Mouse (Mus musculus) limb, embryonic 11.5 days (tissue): ENCODE data around the gene Diaph3. TPM values are rescaled to one million over a fixed set of nuclear protein-coding genes. Genes with fewer than 3 reads are reported as not detected.

Source experiments
- ATAC-seq: fragments of 200-750 bp; cut with Nextera tagmentation; 2 replicates; pipeline ENCODE4 v1.8.0; 2017; ENCODE audit warnings: low read depth; ENCODE audit not compliant: insufficient number of reproducible peaks, low FRiP score, low TSS enrichment
- DNase-seq: peaks from one replicate; pipeline ENCODE4 v3.0.0-alpha.2; 2015; ENCODE audit warnings: low spot score
- H3K27ac ChIP-seq: fragments of 300-500 bp; sonication (generic); replicated peaks from 2 replicates; pipeline ENCODE4 v1.5.1; 2014; ENCODE audit warnings: low read depth, mild to moderate bottlenecking, low read length
- H3K27me3 ChIP-seq: fragments of 300-500 bp; sonication (generic); 2 replicates; pipeline ENCODE4 v1.6.1; 2014; ENCODE audit warnings: mild to moderate bottlenecking, low read length, mixed read lengths; ENCODE audit not compliant: control insufficient read depth, insufficient read depth
- H3K36me3 ChIP-seq: fragments of 300-500 bp; sonication (generic); 2 replicates; pipeline ENCODE4 v1.6.1; 2014; ENCODE audit warnings: mild to moderate bottlenecking, low read length, moderate library complexity, mixed read lengths; ENCODE audit not compliant: control insufficient read depth, insufficient read depth
- H3K4me1 ChIP-seq: fragments of 300-500 bp; sonication (generic); 2 replicates; pipeline ENCODE4 v1.6.1; 2014; ENCODE audit warnings: low read length, mixed read lengths; ENCODE audit not compliant: control insufficient read depth, insufficient read depth
- H3K4me2 ChIP-seq: fragments of 300-500 bp; sonication (generic); 2 replicates; pipeline ENCODE4 v1.6.1; 2014; ENCODE audit warnings: low read depth, mild to moderate bottlenecking, moderate library complexity; ENCODE audit not compliant: severe bottlenecking
- H3K4me3 ChIP-seq: fragments of 300-500 bp; sonication (generic); 2 replicates; pipeline ENCODE4 v1.5.1; 2014; ENCODE audit warnings: low read depth, low read length
- H3K9ac ChIP-seq: fragments of 300-500 bp; sonication (generic); 2 replicates; pipeline ENCODE4 v1.6.1; 2014; ENCODE audit warnings: mild to moderate bottlenecking, low read length
- H3K9me3 ChIP-seq: fragments of 300-500 bp; sonication (generic); 2 replicates; pipeline ENCODE4 v1.6.1; 2016; ENCODE audit warnings: low read length; ENCODE audit not compliant: control insufficient read depth
- WGBS: fragments of 180-500 bp; shearing (Covaris S2); extraction: QIAGEN DNeasy Blood & Tissue Kit; methylation state at CpG from one replicate; pipeline ENCODE4 v1.1.7; 2014; 5-methylcytosine and 5-hydroxymethylcytosine counted together
- polyA plus RNA-seq: library from polyadenylated mRNA; unstranded; fragments of >200 nt; fragmentation: Nextera tagmentation; extraction: Ambion mirVana; gene quantifications from 2 replicates; pipeline ENCODE4 v1.2.1, GENCODE M21; 2014

Diaph3 gene
- polyA plus RNA-seq: 12.6 and 13.8 TPM in 2 replicates

DNA sequence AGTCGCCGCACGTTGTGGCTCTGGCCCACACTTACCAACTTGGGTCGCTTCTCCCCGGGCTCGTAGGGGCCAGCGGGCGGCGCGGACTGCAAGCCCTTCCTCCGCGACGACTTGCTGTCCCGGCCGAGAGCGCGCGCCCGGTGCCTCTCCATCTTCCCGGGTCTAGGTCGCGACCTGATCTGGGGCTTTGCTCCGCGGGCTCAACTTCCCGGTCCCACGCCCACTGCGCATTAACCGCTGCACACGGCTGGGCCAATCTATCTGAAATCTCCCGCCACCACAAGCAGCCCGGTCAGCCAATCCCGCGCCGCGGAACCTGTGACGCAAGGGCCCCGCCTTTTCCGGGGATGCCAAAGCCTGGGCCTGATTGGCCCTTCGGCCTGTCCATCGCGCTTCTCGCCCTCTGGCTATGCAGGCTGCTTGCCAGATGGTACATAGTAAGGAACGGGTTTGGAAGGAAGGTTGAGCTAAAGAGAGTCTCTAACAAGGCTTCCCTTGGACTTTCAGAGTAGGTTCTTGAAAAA is at the start of gene Diaph3:
Gene Diaph3, minus strand, starts transcription at position 273 of the 524 bp plus-strand sequence.
- peak within 1 kb of the TSS; percentile 66 for H3K4me2 ChIP-seq
- H3K27ac ChIP-seq: no peak within 1 kb of the TSS
- under 1% methylated on average over 43 of the region's 43 CpGs for WGBS
- no peaks in the 10 kb centered on the region for H3K36me3 ChIP-seq
- H3K9ac ChIP-seq: peak within 1 kb of the TSS; percentile 72
- H3K4me3 ChIP-seq: peak within 1 kb of the TSS; percentile 56
- ATAC-seq (peak; percentile 100), DNase-seq (peak; percentile 99)
- no peaks in the 10 kb centered on the region for H3K27me3 ChIP-seq
- H3K9me3 ChIP-seq: no peaks in the 10 kb centered on the region
- no peaks in the 10 kb centered on the region for H3K4me1 ChIP-seq

DNA sequence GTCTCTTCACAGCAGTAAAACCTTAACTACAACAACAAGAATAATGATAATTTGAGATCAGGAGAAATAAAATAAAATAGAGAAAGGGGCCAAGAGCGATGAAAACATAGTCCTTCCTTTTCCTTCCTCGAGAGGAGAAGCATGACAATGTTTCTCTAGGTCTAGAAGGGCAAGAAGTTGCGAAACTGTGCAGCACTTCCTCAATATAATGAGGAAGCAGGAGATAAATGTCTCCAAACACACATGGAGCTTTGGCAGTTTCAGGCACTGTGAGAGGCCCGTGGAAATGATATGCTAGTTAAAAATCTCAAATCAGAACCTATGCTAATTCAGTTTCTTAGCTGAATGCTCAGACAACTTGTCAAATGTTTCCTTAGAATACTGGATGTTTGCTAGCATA is 49.6 kb upstream of the Diaph3 start:
- no peaks in the 10 kb centered on the region for H3K9me3 ChIP-seq
- H3K4me1 ChIP-seq: no peaks in the 10 kb centered on the region
- H3K4me2 ChIP-seq: no peak overlapping the region
- no peak overlapping the region for H3K4me3 ChIP-seq
- WGBS: 79% methylated on average over 4 of the region's 4 CpGs
- H3K9ac ChIP-seq: no peak overlapping the region
- H3K27ac ChIP-seq: no peak overlapping the region
- H3K36me3 ChIP-seq: no peaks in the 10 kb centered on the region
- DNase-seq: no peak
- no peak for ATAC-seq
- no peaks in the 10 kb centered on the region for H3K27me3 ChIP-seq

DNA sequence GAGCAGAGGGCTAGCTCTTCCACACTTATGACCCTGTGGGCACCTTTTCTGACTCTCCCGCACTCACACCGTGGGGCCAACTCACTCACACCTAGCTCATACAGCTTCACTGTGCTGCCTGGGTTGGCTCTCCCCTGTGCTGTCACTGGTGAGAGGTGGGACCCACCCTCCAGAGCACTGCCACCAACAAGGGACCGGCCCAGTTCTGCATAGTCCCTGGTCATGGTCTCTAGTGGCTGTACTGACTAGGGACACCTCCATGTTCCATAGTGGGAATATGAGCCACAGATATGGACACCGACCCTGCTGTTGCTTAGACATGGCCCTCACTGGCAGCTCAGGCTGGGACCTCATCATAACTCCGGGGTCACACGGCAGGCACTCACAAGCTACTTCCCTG is 30.5 kb upstream of the Diaph3 start:
- H3K36me3 ChIP-seq: no peaks in the 10 kb centered on the region
- ATAC-seq (no peak), DNase-seq (no peak)
- H3K9ac ChIP-seq: no peak overlapping the region
- 90% methylated on average over 6 of the region's 6 CpGs for WGBS
- H3K27me3 ChIP-seq: no peaks in the 10 kb centered on the region
- H3K27ac ChIP-seq: no peak overlapping the region
- no peak overlapping the region for H3K4me2 ChIP-seq
- no peaks in the 10 kb centered on the region for H3K9me3 ChIP-seq
- H3K4me3 ChIP-seq: no peak overlapping the region
- no peaks in the 10 kb centered on the region for H3K4me1 ChIP-seq

DNA sequence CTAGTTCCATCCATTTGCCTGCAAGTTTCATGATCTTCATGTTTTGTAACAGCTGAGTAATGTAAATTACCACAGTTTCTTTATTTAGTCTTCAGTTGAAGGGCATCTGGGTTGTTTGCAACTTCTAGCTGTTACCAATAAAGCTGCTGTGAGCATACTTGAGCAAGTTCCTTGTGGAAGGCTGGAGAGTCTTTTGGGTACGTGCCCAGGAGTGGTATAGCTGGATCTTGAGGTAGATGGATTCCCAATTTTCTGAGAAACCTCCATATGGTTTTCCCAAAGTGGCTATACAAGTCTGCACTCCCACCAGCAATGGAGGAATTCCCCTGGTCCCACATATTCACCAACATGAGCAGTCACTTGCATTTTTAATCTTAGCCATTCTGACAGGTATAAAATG is 28.1 kb upstream of the Diaph3 start:
- Histone ChIP-seq H3K4me1 (no peaks in the 10 kb centered on the region), H3K36me3 (no peaks in the 10 kb centered on the region), H3K9me3 (no peaks in the 10 kb centered on the region), H3K27me3 (no peaks in the 10 kb centered on the region), H3K27ac (no peak overlapping the region), H3K4me3 (no peak overlapping the region), H3K9ac (no peak overlapping the region), H3K4me2 (no peak overlapping the region)
- WGBS: 73% methylated on average over 1 of the region's 1 CpGs
- ATAC-seq: no peak
- DNase-seq: no peak

DNA sequence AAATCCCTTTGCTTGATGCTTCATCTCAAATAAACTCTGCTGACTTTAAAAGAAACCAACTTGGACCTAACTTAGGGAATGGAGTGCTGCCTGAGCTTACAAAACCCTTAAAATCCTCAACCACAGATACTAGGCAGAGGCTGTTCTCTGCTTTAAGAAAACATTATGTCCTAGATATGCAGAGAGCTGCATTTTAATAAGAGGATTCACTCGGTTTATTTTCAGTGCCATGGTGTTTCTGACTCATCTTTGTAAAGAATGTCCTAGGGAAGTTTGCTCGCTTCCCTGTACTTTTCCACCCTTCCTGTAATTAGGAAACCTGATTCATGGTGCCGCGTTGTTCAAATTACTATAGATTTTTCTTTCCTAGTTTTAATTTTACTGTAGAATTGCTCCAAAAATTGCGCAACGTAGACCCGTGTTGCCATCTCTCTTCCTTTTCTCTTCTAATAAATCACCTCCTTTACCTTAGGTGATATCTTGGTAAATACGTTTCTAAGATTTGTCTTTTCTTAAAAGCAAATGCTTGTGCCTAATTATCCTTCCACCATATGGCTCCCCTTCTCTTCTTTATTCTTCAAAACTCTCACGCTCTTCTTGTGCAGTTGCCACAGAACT is 14.7 kb upstream of the Diaph3 start:
- 86% methylated on average over 9 of the region's 9 CpGs for WGBS
- no peak for ATAC-seq
- Histone ChIP-seq H3K36me3 (no peaks in the 10 kb centered on the region), H3K4me3 (no peak overlapping the region), H3K9me3 (no peaks in the 10 kb centered on the region), H3K27me3 (no peaks in the 10 kb centered on the region), H3K9ac (no peak overlapping the region), H3K4me1 (no peaks in the 10 kb centered on the region), H3K4me2 (no peak overlapping the region), H3K27ac (no peak overlapping the region)
- DNase-seq: no peak

DNA sequence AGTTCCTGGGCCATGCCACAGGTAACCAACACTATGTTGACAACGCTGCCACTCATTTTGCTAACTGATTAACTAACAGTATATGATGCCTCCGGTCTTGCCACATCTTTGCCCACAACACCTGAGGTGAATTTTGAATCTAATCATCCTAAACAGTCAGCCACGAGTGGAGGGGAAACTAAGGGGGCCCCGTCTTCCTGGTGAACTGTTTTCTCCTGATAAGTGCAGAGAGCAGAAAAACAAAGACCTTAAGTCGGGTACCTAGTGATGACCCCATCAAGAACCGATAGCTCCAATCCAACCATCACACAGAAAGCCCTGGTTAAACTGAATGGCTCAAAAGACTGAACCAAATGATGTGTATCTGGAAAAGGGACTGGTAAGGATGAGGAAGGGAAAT is 8.6 kb upstream of the Diaph3 start:
- Histone ChIP-seq H3K27ac (no peak overlapping the region), H3K9me3 (no peaks in the 10 kb centered on the region), H3K4me3 (no peak overlapping the region), H3K9ac (no peak overlapping the region), H3K4me2 (no peak overlapping the region), H3K36me3 (no peaks in the 10 kb centered on the region), H3K27me3 (no peaks in the 10 kb centered on the region), H3K4me1 (no peaks in the 10 kb centered on the region)
- 80% methylated on average over 6 of the region's 6 CpGs for WGBS
- ATAC-seq (no peak), DNase-seq (no peak)

DNA sequence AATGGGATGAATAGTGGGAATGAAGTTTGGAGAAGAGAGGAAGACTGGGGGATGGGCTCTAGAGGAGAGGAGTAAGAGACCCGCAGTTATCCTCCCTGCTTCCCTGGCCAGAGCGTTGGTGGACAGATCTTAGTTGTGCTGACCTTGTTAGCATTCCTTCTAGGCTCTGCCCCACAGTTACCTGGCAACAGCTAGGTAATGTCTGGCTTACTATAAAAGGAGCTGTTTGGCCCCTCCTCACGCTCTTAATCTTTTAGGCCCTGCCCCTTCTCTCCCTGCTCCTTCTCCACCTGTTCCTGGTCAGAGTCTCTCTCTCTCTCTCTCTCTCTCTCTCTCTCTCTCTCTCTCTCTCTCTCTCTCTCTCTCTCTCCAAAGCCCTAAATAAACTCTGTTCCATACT is 5.7 kb upstream of the Diaph3 start:
- Histone ChIP-seq H3K9ac (no peak overlapping the region), H3K27ac (no peak overlapping the region), H3K36me3 (no peaks in the 10 kb centered on the region), H3K9me3 (no peaks in the 10 kb centered on the region), H3K27me3 (no peaks in the 10 kb centered on the region), H3K4me3 (no peak overlapping the region), H3K4me1 (no peaks in the 10 kb centered on the region), H3K4me2 (no peak overlapping the region)
- 38% methylated on average over 3 of the region's 3 CpGs for WGBS
- DNase-seq: no peak
- ATAC-seq: no peak

DNA sequence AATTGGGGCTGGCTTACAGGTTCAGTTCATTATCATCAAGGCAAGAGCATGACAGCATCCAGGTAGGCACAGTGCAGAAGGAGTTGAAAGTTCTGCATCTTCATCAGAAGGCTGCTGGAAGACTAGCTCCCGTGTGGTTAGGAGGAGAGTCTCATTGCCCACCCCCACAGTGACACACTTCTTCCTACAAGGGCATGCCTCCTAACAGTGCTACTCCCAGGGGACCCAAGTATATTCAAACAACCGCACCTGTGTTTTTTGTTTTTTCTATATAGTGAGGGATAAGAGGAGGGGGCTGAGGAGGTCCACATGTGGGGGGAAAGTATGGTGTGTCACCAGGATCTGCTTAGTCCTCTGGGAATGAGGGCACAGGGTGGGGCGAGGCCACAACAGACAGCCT is 4.3 kb upstream of the Diaph3 start:
- Histone ChIP-seq H3K27me3 (no peaks in the 10 kb centered on the region), H3K27ac (no peak overlapping the region), H3K9me3 (no peaks in the 10 kb centered on the region), H3K9ac (no peak overlapping the region), H3K36me3 (no peaks in the 10 kb centered on the region), H3K4me1 (no peaks in the 10 kb centered on the region), H3K4me3 (no peak overlapping the region), H3K4me2 (no peak overlapping the region)
- DNase-seq (no peak), ATAC-seq (no peak)
- WGBS: 85% methylated on average over 3 of the region's 3 CpGs

DNA sequence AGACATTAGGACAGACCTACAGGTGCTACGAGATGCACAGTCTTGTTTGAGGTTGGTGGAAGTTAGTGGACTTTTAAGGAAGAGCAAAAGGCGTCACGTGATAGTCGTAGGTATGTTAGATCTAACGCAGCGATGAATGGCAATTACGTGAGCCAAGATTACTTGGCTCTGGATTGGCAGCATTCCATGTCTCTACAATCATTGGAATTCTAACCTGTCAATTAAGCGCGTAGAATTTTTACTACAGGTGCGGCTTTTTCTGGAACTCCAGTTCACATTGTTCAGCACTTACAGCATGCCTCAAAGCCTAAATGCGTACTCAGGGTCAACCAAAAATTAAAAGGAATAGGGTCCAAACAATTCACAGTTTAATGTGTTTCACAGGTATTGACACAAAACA is 742 bp upstream of the Diaph3 start:
- no peak overlapping the region for H3K4me3 ChIP-seq
- H3K4me2 ChIP-seq: peak overlapping the region; percentile 66
- H3K27me3 ChIP-seq: no peaks in the 10 kb centered on the region
- no peak overlapping the region for H3K9ac ChIP-seq
- no peaks in the 10 kb centered on the region for H3K4me1 ChIP-seq
- 89% methylated on average over 11 of the region's 11 CpGs for WGBS
- no peaks in the 10 kb centered on the region for H3K36me3 ChIP-seq
- no peak for ATAC-seq
- no peak for DNase-seq
- H3K27ac ChIP-seq: no peak overlapping the region
- no peaks in the 10 kb centered on the region for H3K9me3 ChIP-seq
